Mouse (Mus musculus) myocyte (in vitro differentiated cells): Measurements from ENCODE around the gene Dph1. TPM values are rescaled to one million over a fixed set of nuclear protein-coding genes. Genes with fewer than 3 reads are reported as not detected.

Source experiments
- H3K27me3 ChIP-seq: one replicate; pipeline ENCODE4 v1.6.1; 2011; ENCODE audit not compliant: control insufficient read depth, insufficient read depth, insufficient read length
- H3K36me3 ChIP-seq: one replicate; pipeline ENCODE4 v1.6.1; 2011; ENCODE audit not compliant: control insufficient read depth, insufficient read depth
- H3K4me2 ChIP-seq: one replicate; pipeline ENCODE4 v1.6.1; 2011; ENCODE audit warnings: low read depth, control low read depth
- H3K4me3 ChIP-seq: one replicate; pipeline ENCODE4 v1.5.1; 2011; ENCODE audit warnings: mild to moderate bottlenecking, control low read depth, moderate library complexity
- H3K79me2 ChIP-seq: one replicate; pipeline ENCODE4 v1.6.1; 2011; ENCODE audit not compliant: control insufficient read depth, insufficient read depth
- H3ac ChIP-seq: one replicate; pipeline ENCODE4 v1.6.1; 2011; ENCODE audit not compliant: control insufficient read depth, insufficient read length
- CEBPB ChIP-seq: IDR thresholded peaks from 2 replicates; pipeline ENCODE4 v1.6.1; 2011; ENCODE audit warnings: mild to moderate bottlenecking, moderate library complexity; ENCODE audit not compliant: poor library complexity, insufficient read depth, severe bottlenecking
- E2F4 ChIP-seq: IDR thresholded peaks from one replicate; pipeline ENCODE4 v1.6.1; 2011; ENCODE audit warnings: mild to moderate bottlenecking, control low read depth, moderate library complexity; ENCODE audit not compliant: insufficient read depth
- MAX ChIP-seq: IDR thresholded peaks from one replicate; pipeline ENCODE4 v1.6.1; 2011; ENCODE audit warnings: low read depth, mild to moderate bottlenecking, control low read depth
- MYOD1 ChIP-seq, 3 experiments: IDR thresholded peaks; one replicate each; pipeline ENCODE4 v1.6.1; 2011; ENCODE audit warnings: control low read depth in 2 of 3, low read depth in 2 of 3, mild to moderate bottlenecking in 2 of 3, moderate library complexity in 1 of 3; ENCODE audit not compliant: insufficient read length in 2 of 3, control insufficient read depth in 1 of 3
- MYOG ChIP-seq, 3 experiments: IDR thresholded peaks; one replicate each; pipeline ENCODE4 v1.6.1; 2011; ENCODE audit warnings: control low read depth in 2 of 3, low read depth in 2 of 3, mild to moderate bottlenecking in 2 of 3; ENCODE audit not compliant: insufficient read length in 2 of 3, control insufficient read depth in 1 of 3, insufficient read depth in 1 of 3
- POLR2A ChIP-seq: IDR thresholded peaks from one replicate; pipeline ENCODE4 v1.6.1; 2011; ENCODE audit warnings: low read depth, mild to moderate bottlenecking, control low read depth, moderate library complexity; ENCODE audit not compliant: insufficient read length
- POLR2AphosphoS2 ChIP-seq: IDR thresholded peaks from one replicate; pipeline ENCODE4 v1.6.1; 2011; ENCODE audit warnings: low read depth, control low read depth; ENCODE audit not compliant: insufficient read length
- REST ChIP-seq: IDR thresholded peaks from one replicate; pipeline ENCODE4 v1.6.1; 2011; ENCODE audit warnings: mild to moderate bottlenecking, control low read depth, moderate library complexity; ENCODE audit not compliant: insufficient read depth, insufficient read length
- SRF ChIP-seq: IDR thresholded peaks from one replicate; pipeline ENCODE4 v1.6.1; 2011; ENCODE audit warnings: low read depth; ENCODE audit not compliant: control insufficient read depth, insufficient read length
- TCF12 ChIP-seq: IDR thresholded peaks from one replicate; pipeline ENCODE4 v1.6.1; 2011; ENCODE audit warnings: mild to moderate bottlenecking, control low read depth; ENCODE audit not compliant: poor library complexity, insufficient read depth, severe bottlenecking
- TCF3 ChIP-seq: IDR thresholded peaks from one replicate; pipeline ENCODE4 v1.6.1; 2011; ENCODE audit warnings: low read depth, control low read depth; ENCODE audit not compliant: insufficient read length
- USF1 ChIP-seq: IDR thresholded peaks from one replicate; pipeline ENCODE4 v1.6.1; 2011; ENCODE audit warnings: low read depth, mild to moderate bottlenecking, control low read depth, moderate library complexity
- polyA plus RNA-seq: library from polyadenylated mRNA; unstranded; fragments of >200 nt; fragmentation: generic; extraction: Trizol; gene quantifications from one replicate; pipeline ENCODE4 v1.2.1, GENCODE M21; 2012; ENCODE audit warnings: missing spikeins

Dph1 gene
- 15.8 TPM for polyA plus RNA-seq

DNA sequence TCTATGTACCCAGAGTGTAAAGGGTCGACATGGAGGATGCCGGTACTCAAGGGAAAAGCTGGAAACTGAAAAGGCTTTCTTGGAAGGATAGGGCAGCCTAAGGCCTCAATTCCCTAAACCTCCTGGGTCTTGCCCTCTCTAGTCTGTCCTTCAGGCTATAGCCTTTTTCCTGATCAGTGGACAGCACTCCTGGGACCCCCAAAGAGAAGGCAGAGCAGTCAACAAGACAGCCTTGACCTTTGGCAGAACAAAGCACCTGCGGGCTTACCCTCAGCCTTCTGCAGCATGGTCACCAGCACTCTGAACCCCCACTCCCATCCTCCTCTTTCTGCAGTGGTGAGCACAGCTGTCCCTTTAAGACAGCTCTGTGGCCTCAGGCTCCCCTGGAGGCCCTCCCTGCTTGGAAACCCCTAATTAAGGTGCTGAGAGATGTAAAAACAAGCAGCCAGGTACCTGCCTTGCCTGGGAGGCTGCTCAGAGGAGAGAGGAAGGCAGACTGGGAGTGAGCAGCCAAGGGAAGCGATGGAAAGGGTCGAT lies at the start of gene Dph1:
Gene Dph1, minus strand, starts transcription at position 337 of the 537 bp plus-strand sequence.
- Histone ChIP-seq H3ac (peak within 1 kb of the TSS; percentile 46), H3K4me3 (peak within 1 kb of the TSS; percentile 87), H3K27me3 (peaks cover 28% of the 10 kb centered on the region), H3K36me3 (no peaks in the 10 kb centered on the region), H3K4me2 (peak within 1 kb of the TSS; percentile 81), H3K79me2 (peaks cover 12% of the 10 kb centered on the region)
- TF ChIP-seq CEBPB (no peak), POLR2AphosphoS2 (no peak), E2F4 (no peak), MAX (no peak), REST (no peak), SRF (no peak), MYOG (IDR thresholded peaks at IDR 0.05; ENCODE audit: control insufficient read depth in 1 of 3, insufficient read depth in 1 of 3, insufficient read length in 2 of 3, low read depth in 2 of 3) (no peak)

- H3K4me2 ChIP-seq: no peak overlapping the region
These were observed 49.3 kb upstream of the Dph1 start for GRCm38 (mm10) chr11:75240158-75240934.

GRCm38 (mm10) chr11:75234745-75235144 lies 43.7 kb upstream of the Dph1 start:
- Histone ChIP-seq H3K79me2 (no peaks in the 10 kb centered on the region), H3K36me3 (no peaks in the 10 kb centered on the region), H3ac (no peak overlapping the region), H3K4me3 (no peak overlapping the region), H3K27me3 (peaks cover 52% of the 10 kb centered on the region), H3K4me2 (no peak overlapping the region)
- TF ChIP-seq SRF (no peak), MAX (no peak), POLR2AphosphoS2 (no peak), USF1 (no peak), E2F4 (no peak), MYOG (IDR thresholded peaks at IDR 0.05; ENCODE audit: control insufficient read depth in 1 of 3, insufficient read depth in 1 of 3, insufficient read length in 2 of 3, low read depth in 2 of 3) (no peak), MYOD1 (IDR thresholded peaks at IDR 0.05; ENCODE audit: control insufficient read depth in 1 of 3, insufficient read length in 2 of 3, low read depth in 2 of 3) (no peak), TCF12 (no peak), POLR2A (no peak), CEBPB (no peak), TCF3 (no peak), REST (no peak)

More at GRCm38 (mm10) chr11:75240158-75240934, 49.3 kb upstream of the Dph1 start:
- Histone ChIP-seq H3K4me3 (no peak overlapping the region), H3K79me2 (no peaks in the 10 kb centered on the region), H3ac (no peak overlapping the region), H3K36me3 (no peaks in the 10 kb centered on the region), H3K27me3 (peaks cover 30% of the 10 kb centered on the region)
- no peak for TF ChIP-seq E2F4
- no peak for TF ChIP-seq MAX
- TF ChIP-seq SRF: no peak
- TF ChIP-seq MYOG (IDR thresholded peaks at IDR 0.05; ENCODE audit: control insufficient read depth in 1 of 3, insufficient read depth in 1 of 3, insufficient read length in 2 of 3, low read depth in 2 of 3): no peak

DNA sequence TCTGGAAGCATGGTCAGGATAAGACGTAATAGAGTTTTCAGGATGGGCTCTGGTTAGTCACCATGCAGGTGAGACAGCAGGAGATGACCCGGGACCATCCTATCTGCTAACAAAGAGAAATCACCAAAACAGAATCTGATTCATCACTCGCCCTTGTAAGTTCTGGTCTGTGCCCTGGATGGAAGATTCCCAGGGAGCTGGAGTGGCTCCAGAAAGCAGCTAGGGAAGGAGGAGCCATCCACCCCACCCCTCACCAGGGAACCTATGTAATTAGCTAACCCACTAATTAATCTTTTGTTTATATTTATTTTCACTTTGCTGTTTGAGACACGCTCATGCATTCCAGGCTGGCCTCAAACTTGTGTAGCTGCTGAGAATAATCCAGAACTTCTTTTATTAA lies 41.4 kb upstream of the Dph1 start:
- Histone ChIP-seq H3K27me3 (peaks cover 38% of the 10 kb centered on the region), H3K36me3 (no peaks in the 10 kb centered on the region), H3K4me2 (no peak overlapping the region), H3K79me2 (no peaks in the 10 kb centered on the region), H3K4me3 (no peak overlapping the region), H3ac (no peak overlapping the region)
- no peak for TF ChIP-seq MYOG (IDR thresholded peaks at IDR 0.05; ENCODE audit: control insufficient read depth in 1 of 3, insufficient read depth in 1 of 3, insufficient read length in 2 of 3, low read depth in 2 of 3)
- no peak for TF ChIP-seq CEBPB
- TF ChIP-seq POLR2AphosphoS2: no peak
- TF ChIP-seq MAX: no peak
- no peak for TF ChIP-seq POLR2A
- no peak for TF ChIP-seq MYOD1 (IDR thresholded peaks at IDR 0.05; ENCODE audit: control insufficient read depth in 1 of 3, insufficient read length in 2 of 3, low read depth in 2 of 3)
- no peak for TF ChIP-seq E2F4
- no peak for TF ChIP-seq USF1
- no peak for TF ChIP-seq SRF
- no peak for TF ChIP-seq REST
- TF ChIP-seq TCF12: no peak
- TF ChIP-seq TCF3: no peak

- H3ac ChIP-seq: no peak overlapping the region
- no peaks in the 10 kb centered on the region for H3K79me2 ChIP-seq
- no peak overlapping the region for H3K4me2 ChIP-seq
These were observed 40.7 kb upstream of the Dph1 start for GRCm38 (mm10) chr11:75231756-75232155.

More at GRCm38 (mm10) chr11:75231756-75232155, 40.7 kb upstream of the Dph1 start:
- Histone ChIP-seq H3K36me3 (no peaks in the 10 kb centered on the region), H3K27me3 (peaks cover 31% of the 10 kb centered on the region), H3K4me3 (no peak overlapping the region)
- no peak for TF ChIP-seq SRF
- no peak for TF ChIP-seq MAX
- no peak for TF ChIP-seq TCF12
- no peak for TF ChIP-seq REST
